Mouse (Mus musculus) ovary, adult 18-20 months (tissue): ENCODE results near the gene Szrd1.
A peak's percentile ranks its signal among the peaks of the same experiment; 100 is the strongest.

Source experiments
- DNase-seq: peaks from one replicate; pipeline ENCODE4 v3.0.0; 2022; ENCODE audit warnings: low spot score, mixed read lengths

Szrd1 gene

GRCm38 (mm10) chr4:141066709-141067515 lies 72.7 kb downstream of the Szrd1 start:
- no peak for DNase-seq

DNA sequence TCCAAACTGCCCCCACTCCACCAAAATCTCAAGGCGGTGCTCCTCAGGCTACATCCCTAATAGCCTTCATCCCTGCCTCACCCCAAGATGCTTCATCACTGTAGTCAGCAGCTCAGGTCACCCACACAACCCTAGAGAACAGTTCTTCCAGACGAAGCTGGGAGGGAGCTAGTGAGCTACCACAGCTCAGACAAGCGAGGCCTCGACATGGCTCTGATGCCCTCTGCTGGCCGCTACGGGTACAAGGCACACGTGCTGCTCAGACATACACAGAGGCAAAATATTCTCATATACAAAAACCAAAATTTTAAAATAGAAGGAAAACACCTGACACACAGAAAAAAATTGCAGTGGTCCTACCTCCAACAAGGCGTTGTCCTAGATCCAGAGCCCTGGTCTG lies 74.5 kb downstream of the Szrd1 start:
- peak; percentile 57 for DNase-seq

DNA sequence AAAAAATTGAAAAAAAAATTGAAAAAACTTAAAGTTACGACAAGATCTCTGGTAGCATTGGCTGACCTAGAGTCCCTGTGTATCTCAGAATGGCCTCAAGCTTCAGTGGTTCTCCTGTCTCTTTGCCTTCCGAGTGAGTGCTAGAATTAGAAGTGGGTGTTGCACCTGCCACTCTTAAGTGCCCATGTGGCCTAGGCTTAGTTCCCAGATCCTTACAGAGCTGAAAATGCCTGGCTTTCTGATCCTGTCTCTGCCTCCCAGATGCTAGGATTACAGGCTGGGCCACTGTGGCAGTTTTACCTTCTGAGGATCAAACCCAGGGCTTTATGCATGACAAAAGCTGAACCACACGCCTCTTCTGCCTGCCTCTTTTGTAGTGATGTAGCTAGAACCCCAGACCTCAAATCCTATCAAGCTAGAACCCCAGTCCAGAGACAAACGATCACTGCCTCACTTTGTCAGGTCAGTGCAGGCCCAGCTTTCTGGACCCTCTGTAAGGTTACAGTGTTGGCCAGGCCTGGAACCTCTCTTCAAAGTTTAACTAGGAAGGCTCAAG lies 75.4 kb downstream of the Szrd1 start:
- DNase-seq: no peak
